Mouse (Mus musculus): Measurements from ENCODE around the gene Cog7. TPM values are rescaled to one million over a fixed set of nuclear protein-coding genes. Genes with fewer than 3 reads are reported as not detected.

The Cog7 gene
- polyA plus RNA-seq, 1 experiment from 2014 or later = 27.3 TPM

Other genes with a start within 250 kb of the Cog7 start
- 10.6 and 11.5 TPM in 2 replicates for gene Scnn1g, start 247.2 kb downstream of the Cog7 start, polyA plus RNA-seq (2015; fragmentation: Nextera tagmentation; extraction: Ambion mirVana)
- gene Scnn1b, start 116.7 kb downstream of the Cog7 start, polyA plus RNA-seq (2015; fragmentation: Nextera tagmentation; extraction: Ambion mirVana) = 6.8 and 8.0 TPM in 2 replicates
- 84.9 and 86.5 TPM in 2 replicates for gene Gga2, start 39.5 kb upstream of the Cog7 start, polyA plus RNA-seq (2015; fragmentation: Nextera tagmentation; extraction: Ambion mirVana)
- gene Ubfd1, start 85.5 kb upstream of the Cog7 start, polyA plus RNA-seq (2015; fragmentation: Nextera tagmentation; extraction: Ambion mirVana) = 56.9 and 58.7 TPM in 2 replicates
- 15.1 and 17.0 TPM in 2 replicates for gene Ears2, start 85.6 kb upstream of the Cog7 start, polyA plus RNA-seq (2015; fragmentation: Nextera tagmentation; extraction: Ambion mirVana)
- 634 and 676 TPM in 2 replicates for gene Ndufab1, start 120.2 kb upstream of the Cog7 start, polyA plus RNA-seq (2015; fragmentation: Nextera tagmentation; extraction: Ambion mirVana)
- gene Palb2, start 151.3 kb upstream of the Cog7 start, polyA plus RNA-seq (2015; fragmentation: Nextera tagmentation; extraction: Ambion mirVana) = 15.4 and 15.6 TPM in 2 replicates
- 120 and 121 TPM in 2 replicates for gene Dctn5, start 151.3 kb upstream of the Cog7 start, polyA plus RNA-seq (2015; fragmentation: Nextera tagmentation; extraction: Ambion mirVana)
- 155 TPM in 2 replicates for gene Plk1, start 177.7 kb upstream of the Cog7 start, polyA plus RNA-seq (2015; fragmentation: Nextera tagmentation; extraction: Ambion mirVana)
- gene Ern2, start 204.5 kb upstream of the Cog7 start, polyA plus RNA-seq (2015; fragmentation: Nextera tagmentation; extraction: Ambion mirVana) = 0.09 and 0.27 TPM in 2 replicates
- 1.7 and 2.1 TPM in 2 replicates for gene Chp2, start 237.8 kb upstream of the Cog7 start, polyA plus RNA-seq (2015; fragmentation: Nextera tagmentation; extraction: Ambion mirVana)

Data from lung, embryonic 15.5 days (tissue).